Mouse (Mus musculus) testis, adult 2 months (tissue): ENCODE data around the gene Dexi.

Experiments
- CTCF ChIP-seq: fragments of 200-500 bp; IDR thresholded peaks from 2 replicates; pipeline ENCODE4 v1.5.1; 2012; ENCODE audit warnings: low read depth, mild to moderate bottlenecking, inconsistent platforms, low read length, moderate library complexity; ENCODE audit not compliant: control insufficient read depth, insufficient read depth, insufficient replicate concordance
- POLR2A ChIP-seq: fragments of 200-500 bp; IDR thresholded peaks from 2 replicates; pipeline ENCODE4 v1.6.1; 2012; ENCODE audit warnings: low read depth, mild to moderate bottlenecking, inconsistent platforms, low read length, moderate library complexity; ENCODE audit not compliant: control insufficient read depth

DNA sequence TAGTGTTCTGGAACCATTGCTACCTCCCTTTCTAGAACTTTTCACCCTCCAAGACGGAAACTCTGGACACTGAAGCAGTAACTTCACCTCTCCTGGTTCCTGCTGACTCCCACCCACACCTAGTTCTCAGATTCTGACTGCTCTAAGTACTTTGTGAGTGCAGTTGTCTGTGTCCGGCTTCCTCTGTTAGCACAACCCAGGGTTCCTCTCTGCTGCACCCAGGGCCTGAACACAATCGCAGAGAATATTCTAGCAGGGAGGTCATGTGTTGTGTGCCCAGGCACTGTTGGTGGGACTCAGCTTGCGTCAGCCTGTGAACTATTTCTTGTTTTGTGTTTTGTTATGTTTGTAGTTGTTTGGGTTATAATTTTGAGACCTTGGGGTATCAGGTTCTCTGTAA lies 51.1 kb downstream of the Dexi start:
- TF ChIP-seq CTCF (no peak), POLR2A (no peak)
